Mouse (Mus musculus): ENCODE measurements around the gene Gm20388. TPM values are rescaled to one million over a fixed set of nuclear protein-coding genes. Genes with fewer than 3 reads are reported as not detected.

The Gm20388 gene
- total RNA-seq, 2 experiments from 2014 or later: 8.8 TPM

- DNase-seq (ENCODE audit: extremely low spot score in 1 of 2, low spot score in 1 of 2): no peak
Observed at GRCm38 (mm10) chr8:121821770-121822169, 1911.1 kb downstream of the Gm20388 start.

- no peak for DNase-seq (ENCODE audit: extremely low spot score in 1 of 2, low spot score in 1 of 2)
Observed at GRCm38 (mm10) chr8:121827726-121828125, 1917.1 kb downstream of the Gm20388 start.

- no peak for DNase-seq (ENCODE audit: extremely low spot score in 1 of 2, low spot score in 1 of 2)
Observed at GRCm38 (mm10) chr8:121828376-121829023, 1917.9 kb downstream of the Gm20388 start.

- peak; percentile 83 to 89 for DNase-seq (ENCODE audit: extremely low spot score in 1 of 2, low spot score in 1 of 2)
Observed at GRCm38 (mm10) chr8:121829048-121829776, 1918.6 kb downstream of the Gm20388 start, which contains the start of gene Klhdc4. TSS of gene Klhdc4 (minus strand) at chr8:121829569.

GRCm38 (mm10) chr8:121829777-121830362, 1919.2 kb downstream of the Gm20388 start:
- no peak for DNase-seq (ENCODE audit: extremely low spot score in 1 of 2, low spot score in 1 of 2)

- no peak for DNase-seq (ENCODE audit: extremely low spot score in 1 of 2, low spot score in 1 of 2)
Observed at GRCm38 (mm10) chr8:121832061-121832460, 1921.4 kb downstream of the Gm20388 start.

- peak; percentile 51 to 88 for DNase-seq (ENCODE audit: extremely low spot score in 1 of 2, low spot score in 1 of 2)
Observed at GRCm38 (mm10) chr8:121832503-121832902, 1921.9 kb downstream of the Gm20388 start.

- DNase-seq (ENCODE audit: extremely low spot score in 1 of 2, low spot score in 1 of 2): peak; percentile 58 to 80
Observed at GRCm38 (mm10) chr8:121841242-121841641, 1930.6 kb downstream of the Gm20388 start.

- no peak for DNase-seq (ENCODE audit: extremely low spot score in 1 of 2, low spot score in 1 of 2)
Observed at GRCm38 (mm10) chr8:121842064-121842955, 1931.7 kb downstream of the Gm20388 start.

- no peak for DNase-seq (ENCODE audit: extremely low spot score in 1 of 2, low spot score in 1 of 2)
Observed at GRCm38 (mm10) chr8:121843184-121843733, 1932.6 kb downstream of the Gm20388 start.

- no peak for DNase-seq (ENCODE audit: extremely low spot score in 1 of 2, low spot score in 1 of 2)
Observed at GRCm38 (mm10) chr8:121844765-121845164, 1934.1 kb downstream of the Gm20388 start.

- no peak for DNase-seq (ENCODE audit: extremely low spot score in 1 of 2, low spot score in 1 of 2)
Observed at GRCm38 (mm10) chr8:121846815-121847214, 1936.2 kb downstream of the Gm20388 start.

GRCm38 (mm10) chr8:121847261-121847822, 1936.7 kb downstream of the Gm20388 start:
- no peak for DNase-seq (ENCODE audit: extremely low spot score in 1 of 2, low spot score in 1 of 2)

- DNase-seq (ENCODE audit: extremely low spot score in 1 of 2, low spot score in 1 of 2): no peak
Observed at GRCm38 (mm10) chr8:121847987-121848386, 1937.3 kb downstream of the Gm20388 start.

GRCm38 (mm10) chr8:121848495-121848894, 1937.9 kb downstream of the Gm20388 start:
- no peak for DNase-seq (ENCODE audit: extremely low spot score in 1 of 2, low spot score in 1 of 2)

- DNase-seq (ENCODE audit: extremely low spot score in 1 of 2, low spot score in 1 of 2): no peak
Observed at GRCm38 (mm10) chr8:121849303-121849702, 1938.7 kb downstream of the Gm20388 start.

- peak; percentile 67 to 80 for DNase-seq (ENCODE audit: extremely low spot score in 1 of 2, low spot score in 1 of 2)
Observed at GRCm38 (mm10) chr8:121850018-121850417, 1939.4 kb downstream of the Gm20388 start.

GRCm38 (mm10) chr8:121850436-121850820, 1939.8 kb downstream of the Gm20388 start:
- DNase-seq (ENCODE audit: extremely low spot score in 1 of 2, low spot score in 1 of 2): no peak

- DNase-seq (ENCODE audit: extremely low spot score in 1 of 2, low spot score in 1 of 2): peak; percentile 99 to 100
Observed at GRCm38 (mm10) chr8:121850821-121851470, 1940.3 kb downstream of the Gm20388 start.
